Mouse (Mus musculus) liver, adult 2 months (tissue): Measurements from ENCODE around the gene Slamf6.

Source experiments
- CTCF ChIP-seq: fragments of 200-500 bp; IDR thresholded peaks from 2 replicates; pipeline ENCODE4 v1.5.1; 2011; ENCODE audit warnings: low read depth, low read length, control low read depth
- POLR2A ChIP-seq: fragments of 200-500 bp; IDR thresholded peaks from 2 replicates; pipeline ENCODE4 v1.6.1; 2011; ENCODE audit warnings: low read length, control low read depth; ENCODE audit not compliant: insufficient read depth; ENCODE audit errors: extremely low read depth

DNA sequence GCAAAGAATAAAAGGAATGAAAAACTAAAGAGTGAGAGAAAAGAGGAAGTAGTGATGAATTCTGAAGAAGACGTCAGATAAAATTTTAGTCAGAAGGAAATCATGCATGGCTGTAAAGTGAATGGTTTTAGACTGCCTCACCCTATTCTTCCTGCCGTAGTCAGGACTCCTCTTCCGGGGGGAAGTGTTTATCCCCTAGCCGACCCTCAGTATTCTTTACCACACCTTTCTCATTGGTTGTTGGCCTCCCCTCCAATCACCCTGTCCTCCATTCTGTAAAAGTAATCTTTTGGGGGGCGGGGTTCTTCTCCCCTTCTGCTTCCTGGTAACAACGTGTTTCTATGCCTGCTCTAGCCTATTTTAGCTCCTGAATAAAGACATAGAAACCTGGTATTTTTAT, 37.8 kb downstream of the Slamf6 start:
- no peak for TF ChIP-seq POLR2A
- no peak for TF ChIP-seq CTCF
